Mouse (Mus musculus) left cerebral cortex, adult 6 months (tissue): ENCODE results near the gene Cubn. TPM values are rescaled to one million over a fixed set of nuclear protein-coding genes. Genes with fewer than 3 reads are reported as not detected.

ENCODE experiments used
- long read RNA-seq, 2 experiments: library from polyadenylated mRNA; unstranded; transcript quantifications; one replicate each; pipeline ENCODE4 v2.0.0; 2019 to 2020
- polyA plus RNA-seq: library from polyadenylated mRNA; unstranded; fragments of <200 nt; fragmentation: Nextera tagmentation; gene quantifications from 2 replicates; pipeline ENCODE4 v1.2.3, GENCODE M21; 2021

Gene Cubn
- polyA plus RNA-seq, result 0.03 and 0.04 TPM in 2 replicates
- long read RNA-seq, experiment 1, result 0 reads
- long read RNA-seq, experiment 2, result 0 reads

DNA sequence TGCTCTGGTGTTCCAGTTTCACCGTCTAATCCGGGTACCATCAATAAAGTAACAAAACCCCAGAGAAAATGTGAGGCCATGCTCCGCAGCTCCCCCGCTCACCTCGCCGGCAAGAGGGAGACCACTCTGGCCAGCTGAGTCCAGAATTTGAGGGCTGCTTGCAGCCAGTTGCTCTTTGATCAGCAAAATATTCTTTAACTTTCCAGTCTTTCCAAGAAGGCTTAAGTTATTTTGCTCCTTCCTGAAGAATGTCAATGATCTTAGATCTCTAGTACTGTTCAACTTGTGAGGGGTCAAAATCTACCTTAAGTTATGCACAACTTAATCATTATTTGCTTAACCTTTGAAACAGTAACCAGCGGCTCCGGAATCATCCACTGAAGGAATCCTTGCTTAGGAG lies at the start of gene Cubn:
Gene Cubn (minus strand): TSS at position 80 of the 400 bp plus-strand sequence.

DNA sequence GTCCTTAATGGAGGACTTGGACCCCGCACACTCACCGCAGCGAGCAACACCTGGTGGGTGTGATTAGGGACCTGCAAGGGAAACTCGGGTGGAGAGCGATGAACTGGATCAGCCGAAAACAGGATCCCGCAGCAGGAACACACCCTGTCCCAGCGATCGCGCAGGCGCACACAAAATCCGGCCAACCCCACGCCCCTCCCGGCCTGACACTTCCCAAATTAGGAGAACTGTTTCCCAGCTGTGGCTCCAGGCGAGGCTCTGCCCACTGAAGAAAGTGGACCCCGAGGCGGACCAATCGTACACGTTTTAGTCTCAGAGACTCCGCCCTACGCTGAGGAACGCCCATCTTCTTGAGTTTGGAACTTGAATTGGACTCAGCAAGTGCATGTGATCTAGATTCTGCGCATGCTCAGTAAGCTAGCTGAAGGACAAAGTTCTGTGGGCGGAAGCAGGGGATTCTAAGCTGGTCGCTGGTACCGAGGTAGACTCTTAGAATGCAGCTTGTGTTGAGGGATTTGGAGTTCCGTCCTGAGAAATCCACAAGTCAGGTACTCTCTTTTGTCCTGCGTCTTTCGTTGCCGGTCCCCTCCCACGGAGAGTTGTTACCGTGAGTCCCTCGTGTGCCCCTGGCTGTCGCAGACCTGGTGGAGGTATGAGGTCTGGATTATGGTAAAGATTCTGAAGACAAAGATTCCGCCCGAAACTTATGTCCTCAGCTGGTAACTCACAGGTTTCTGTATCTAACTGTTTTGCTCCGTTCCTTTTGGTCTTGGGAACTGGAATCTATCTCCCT lies 220.3 kb downstream of the Cubn start, which contains the start of gene Rsu1:
Gene Rsu1 (minus strand): TSS at position 251 of the 793 bp plus-strand sequence.

Other genes with a start within 250 kb of the Cubn start
- gene Rsu1, start 220.4 kb downstream of the Cubn start, polyA plus RNA-seq, result 43.9 and 53.1 TPM in 2 replicates
- gene Trdmt1, start 52.9 kb upstream of the Cubn start, polyA plus RNA-seq, result 2.4 and 3.2 TPM in 2 replicates
- 37.1 and 39.5 TPM in 2 replicates for gene Vim, start 82.1 kb upstream of the Cubn start, polyA plus RNA-seq